Mouse (Mus musculus): ENCODE data around the gene Vezf1.

DNA sequence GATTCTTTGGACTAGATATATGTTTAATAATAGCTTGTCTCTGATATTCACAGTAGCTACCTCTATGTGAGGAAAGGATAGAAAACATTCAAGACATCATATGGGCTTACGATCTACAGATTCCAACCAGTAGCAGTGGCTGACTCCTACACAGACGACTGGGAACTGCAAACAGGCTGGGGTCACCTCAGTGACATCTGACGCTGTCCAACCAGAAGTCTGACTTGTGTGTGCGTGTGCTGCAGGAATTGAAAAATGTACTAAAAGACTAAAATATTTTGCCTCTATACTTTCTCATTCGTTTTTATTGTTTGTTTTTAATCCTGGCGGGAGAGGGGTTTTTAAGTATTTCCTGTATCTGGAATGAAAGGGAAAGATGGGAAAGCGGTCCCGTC, 891 bp upstream of the Vezf1 start:
- TF ChIP-seq USF1 (IDR thresholded peaks at IDR 0.05; ENCODE audit: low read depth): no peak
- no peak for TF ChIP-seq MAX (IDR thresholded peaks at IDR 0.05)
- no peak for TF ChIP-seq CTCF (IDR thresholded peaks at IDR 0.05; ENCODE audit: control insufficient read depth, insufficient read depth, insufficient read length)
- TF ChIP-seq MYOG (IDR thresholded peaks at IDR 0.05; ENCODE audit: control insufficient read depth, extremely low read depth, insufficient read length): no peak
- no peak for TF ChIP-seq MYOD1 (IDR thresholded peaks at IDR 0.05; ENCODE audit: control insufficient read depth, insufficient read length, low read depth)
- TF ChIP-seq CEBPB (IDR thresholded peaks at IDR 0.05; ENCODE audit: low read depth): no peak
- TF ChIP-seq FOSL1 (IDR thresholded peaks at IDR 0.05; ENCODE audit: insufficient read depth, low read length, poor library complexity, severe bottlenecking): no peak
